Mouse (Mus musculus) limb, embryonic 12.5 days (tissue): Measurements from ENCODE around the gene Slc4a3. TPM values are rescaled to one million over a fixed set of nuclear protein-coding genes. Genes with fewer than 3 reads are reported as not detected.

Experiments used
- ATAC-seq: fragments of 200-750 bp; cut with Nextera tagmentation; 2 replicates; pipeline ENCODE4 v1.8.0; 2017; ENCODE audit warnings: low read depth, moderate TSS enrichment; ENCODE audit not compliant: insufficient number of reproducible peaks, insufficient read depth, low FRiP score, low TSS enrichment
- H3K27ac ChIP-seq: fragments of 300-500 bp; sonication (generic); 2 replicates; pipeline ENCODE4 v1.5.1; 2016; ENCODE audit warnings: mild to moderate bottlenecking, moderate library complexity
- H3K27me3 ChIP-seq: fragments of 300-500 bp; sonication (generic); 2 replicates; pipeline ENCODE4 v1.6.1; 2016; ENCODE audit warnings: mild to moderate bottlenecking, moderate library complexity
- H3K36me3 ChIP-seq: fragments of 300-500 bp; sonication (generic); 2 replicates; pipeline ENCODE4 v1.6.1; 2016; ENCODE audit warnings: mild to moderate bottlenecking, moderate library complexity
- H3K4me1 ChIP-seq: fragments of 300-500 bp; sonication (generic); replicated peaks from 2 replicates; pipeline ENCODE4 v1.6.1; 2016
- H3K4me2 ChIP-seq: fragments of 300-500 bp; sonication (generic); 2 replicates; pipeline ENCODE4 v1.6.1; 2016; ENCODE audit warnings: mild to moderate bottlenecking, moderate library complexity
- H3K4me3 ChIP-seq: fragments of 300-500 bp; sonication (generic); replicated peaks from 2 replicates; pipeline ENCODE4 v1.5.1; 2016; ENCODE audit warnings: mild to moderate bottlenecking
- H3K9ac ChIP-seq: fragments of 300-500 bp; sonication (generic); replicated peaks from 2 replicates; pipeline ENCODE4 v1.6.1; 2016; ENCODE audit warnings: mild to moderate bottlenecking, moderate library complexity
- H3K9me3 ChIP-seq: fragments of 300-500 bp; sonication (generic); 2 replicates; pipeline ENCODE4 v1.6.1; 2016; ENCODE audit warnings: mild to moderate bottlenecking, moderate library complexity
- WGBS: fragments of 180-500 bp; shearing (Covaris S2); methylation state at CpG from one replicate; pipeline ENCODE4 v1.1.7; 2016; 5-methylcytosine and 5-hydroxymethylcytosine counted together
- polyA plus RNA-seq: library from polyadenylated mRNA; unstranded; fragments of >200 nt; fragmentation: Nextera tagmentation; extraction: Ambion mirVana; gene quantifications from 2 replicates; pipeline ENCODE4 v1.2.1, GENCODE M21; 2016

The Slc4a3 gene
- polyA plus RNA-seq, 1 experiment from 2014 or later, result 33.7 TPM

- Histone ChIP-seq H3K4me3 (no peak overlapping the region), H3K36me3 (no peaks in the 10 kb centered on the region), H3K27me3 (0 out of 2 replicates have a peak, but pooled peaks cover 4% of the 10 kb centered on the region), H3K4me2 (no peak overlapping the region), H3K27ac (no peak overlapping the region), H3K9me3 (no peaks in the 10 kb centered on the region), H3K4me1 (peaks cover 22% of the 10 kb centered on the region), H3K9ac (no peak overlapping the region)
- no peak for ATAC-seq
- 89% methylated on average over 7 of the region's 7 CpGs for WGBS
These were observed 62.2 kb downstream of the Slc4a3 start for GRCm38 (mm10) chr1:75608225-75608624.

GRCm38 (mm10) chr1:75608625-75609263 lies 62.7 kb downstream of the Slc4a3 start:
- no peaks in the 10 kb centered on the region for H3K27me3 ChIP-seq
- H3K27ac ChIP-seq, result peak overlapping the region; percentile 18; the same call in 1 of the 2 replicates
- no peak overlapping the region for H3K4me2 ChIP-seq
- H3K4me1 ChIP-seq, result peaks cover 22% of the 10 kb centered on the region
- ATAC-seq, result no peak
- H3K9ac ChIP-seq, result no peak overlapping the region
- H3K9me3 ChIP-seq, result no peaks in the 10 kb centered on the region
- WGBS, result 61% methylated on average over 11 of the region's 11 CpGs
- no peaks in the 10 kb centered on the region for H3K36me3 ChIP-seq
- no peak overlapping the region for H3K4me3 ChIP-seq

GRCm38 (mm10) chr1:75609264-75609662 lies 63.2 kb downstream of the Slc4a3 start:
- Histone ChIP-seq H3K9me3 (no peaks in the 10 kb centered on the region), H3K4me2 (no peak overlapping the region), H3K27me3 (no peaks in the 10 kb centered on the region), H3K9ac (no peak overlapping the region), H3K4me1 (peaks cover 22% of the 10 kb centered on the region), H3K4me3 (no peak overlapping the region), H3K27ac (peak overlapping the region; percentile 45; the same call in 1 of the 2 replicates), H3K36me3 (no peaks in the 10 kb centered on the region)
- ATAC-seq, result no peak
- 41% methylated on average over 9 of the region's 9 CpGs for WGBS

- no peaks in the 10 kb centered on the region for H3K36me3 ChIP-seq
- ATAC-seq, result no peak
- no peaks in the 10 kb centered on the region for H3K27me3 ChIP-seq
- no peak overlapping the region for H3K4me2 ChIP-seq
- no peak overlapping the region for H3K9ac ChIP-seq
- H3K4me3 ChIP-seq, result no peak overlapping the region
- peaks cover 22% of the 10 kb centered on the region for H3K4me1 ChIP-seq
- WGBS, result 57% methylated on average over 8 of the region's 8 CpGs
- no peaks in the 10 kb centered on the region for H3K9me3 ChIP-seq
- H3K27ac ChIP-seq, result peak overlapping the region; percentile 35; the same call in 1 of the 2 replicates
These were observed 64.5 kb downstream of the Slc4a3 start for GRCm38 (mm10) chr1:75610553-75610952.

Other genes with a start within 250 kb of the Slc4a3 start
- gene Dnpep, start 228.3 kb upstream of the Slc4a3 start, polyA plus RNA-seq, result 111 TPM in 2 replicates
- gene Des, start 185.9 kb upstream of the Slc4a3 start, polyA plus RNA-seq, result 23.5 and 25.3 TPM in 2 replicates
- gene Speg, start 171.0 kb upstream of the Slc4a3 start, polyA plus RNA-seq, result 30.4 and 30.7 TPM in 2 replicates
- gene Gmppa, start 110.3 kb upstream of the Slc4a3 start, polyA plus RNA-seq, result 49.1 and 61.0 TPM in 2 replicates
- gene Asic4, start 95.8 kb upstream of the Slc4a3 start, polyA plus RNA-seq, result 0.50 and 0.78 TPM in 2 replicates
- gene Chpf, start 67.0 kb upstream of the Slc4a3 start, polyA plus RNA-seq, result 22.1 and 27.1 TPM in 2 replicates
- 0.36 and 0.74 TPM in 2 replicates for gene Tmem198, start 66.7 kb upstream of the Slc4a3 start, polyA plus RNA-seq
- 98.3 and 104 TPM in 2 replicates for gene Obsl1, start 39.8 kb upstream of the Slc4a3 start, polyA plus RNA-seq
- 9.5 and 11.9 TPM in 2 replicates for gene Inha, start 39.2 kb upstream of the Slc4a3 start, polyA plus RNA-seq
- 29.3 and 30.3 TPM in 2 replicates for gene Stk11ip, start 24.7 kb upstream of the Slc4a3 start, polyA plus RNA-seq